Mouse (Mus musculus): Measurements from ENCODE around the gene Olfm2. TPM values are rescaled to one million over a fixed set of nuclear protein-coding genes. Genes with fewer than 3 reads are reported as not detected.

Olfm2 gene
- total RNA-seq, 2 experiments from 2014 or later = 152 TPM

- Histone ChIP-seq H3K27ac (no peak overlapping the region), H3K4me3 (no peak overlapping the region)
- TF ChIP-seq CTCF (IDR thresholded peaks at IDR 0.05) = peak; percentile 82
- intact Hi-C loops (cut with DNase I) = loop anchor here (1.0 kb wide), 2 partner anchors 60 to 82 kb away; no protein-coding TSS in a partner anchor
- DNase-seq (ENCODE audit: extremely low spot score in 1 of 2, low spot score in 2 of 2) = peak; percentile 50 to 66
These were observed 2.0 kb downstream of the Olfm2 start for GRCm38 (mm10) chr9:20743946-20744738.

- Histone ChIP-seq H3K27ac (no peak overlapping the region), H3K4me3 (no peak overlapping the region)
- peak; percentile 99 for TF ChIP-seq CTCF (IDR thresholded peaks at IDR 0.05)
- intact Hi-C loops (cut with DNase I) = loop anchor here (1.0 kb wide), 1 partner anchor 91 kb away; no protein-coding TSS in a partner anchor
- DNase-seq (ENCODE audit: extremely low spot score in 1 of 2, low spot score in 2 of 2) = peak; percentile 82 to 87
These were observed 5.7 kb downstream of the Olfm2 start for GRCm38 (mm10) chr9:20740407-20740806.

- no peak for DNase-seq (ENCODE audit: extremely low spot score in 1 of 2, low spot score in 2 of 2)
- peak; percentile 67 for TF ChIP-seq CTCF (IDR thresholded peaks at IDR 0.05)
These were observed 7.7 kb downstream of the Olfm2 start for GRCm38 (mm10) chr9:20738251-20738999.

GRCm38 (mm10) chr9:20737227-20737626, 8.9 kb downstream of the Olfm2 start:
- no peak for DNase-seq (ENCODE audit: extremely low spot score in 1 of 2, low spot score in 2 of 2)
- intact Hi-C loops (cut with DNase I) = no loop called here
- no peak for TF ChIP-seq CTCF (IDR thresholded peaks at IDR 0.05)
- H3K4me3 ChIP-seq = no peak overlapping the region
- no peak overlapping the region for H3K27ac ChIP-seq

More at GRCm38 (mm10) chr9:20738251-20738999, 7.7 kb downstream of the Olfm2 start:
- Histone ChIP-seq H3K27ac (no peak overlapping the region), H3K4me3 (no peak overlapping the region)
- intact Hi-C loops (cut with DNase I) = no loop called here

GRCm38 (mm10) chr9:20734692-20735091, 11.5 kb downstream of the Olfm2 start:
- DNase-seq (ENCODE audit: extremely low spot score in 1 of 2, low spot score in 2 of 2) = no peak
- Histone ChIP-seq H3K4me3 (no peak overlapping the region), H3K27ac (no peak overlapping the region)
- no peak for TF ChIP-seq CTCF (IDR thresholded peaks at IDR 0.05)
- intact Hi-C loops (cut with DNase I) = no loop called here

- DNase-seq (ENCODE audit: extremely low spot score in 1 of 2, low spot score in 2 of 2) = no peak
- H3K4me3 ChIP-seq = no peak overlapping the region
- no peak for TF ChIP-seq CTCF (IDR thresholded peaks at IDR 0.05)
- intact Hi-C loops (cut with DNase I) = no loop called here
- H3K27ac ChIP-seq = no peak overlapping the region
These were observed 14.4 kb downstream of the Olfm2 start for GRCm38 (mm10) chr9:20731797-20732196.

- H3K4me3 ChIP-seq = no peak overlapping the region
- TF ChIP-seq CTCF (IDR thresholded peaks at IDR 0.05) = no peak
- no peak for DNase-seq (ENCODE audit: extremely low spot score in 1 of 2, low spot score in 2 of 2)
- H3K27ac ChIP-seq = no peak overlapping the region
- intact Hi-C loops (cut with DNase I) = no loop called here
These were observed 16.7 kb downstream of the Olfm2 start for GRCm38 (mm10) chr9:20729451-20729850.

GRCm38 (mm10) chr9:20727601-20728113, 18.5 kb downstream of the Olfm2 start:
- H3K27ac ChIP-seq = peak overlapping the region; percentile 95

GRCm38 (mm10) chr9:20726859-20727600, 19.1 kb downstream of the Olfm2 start:
- H3K4me3 ChIP-seq = peak overlapping the region; percentile 79
- H3K27ac ChIP-seq = peak overlapping the region; percentile 95
- intact Hi-C loops (cut with DNase I) = loop anchor here (1.0 to 2.0 kb wide), 3 partner anchors 42 to 65 kb away; no protein-coding TSS in a partner anchor
- TF ChIP-seq CTCF (IDR thresholded peaks at IDR 0.05) = no peak
- DNase-seq (ENCODE audit: extremely low spot score in 1 of 2, low spot score in 2 of 2) = peak; percentile 48 to 64

More at GRCm38 (mm10) chr9:20727601-20728113, 18.5 kb downstream of the Olfm2 start:
- peak overlapping the region; percentile 79 for H3K4me3 ChIP-seq
- peak; percentile 46 to 59 for DNase-seq (ENCODE audit: extremely low spot score in 1 of 2, low spot score in 2 of 2)
- TF ChIP-seq CTCF (IDR thresholded peaks at IDR 0.05) = peak; percentile 25
- intact Hi-C loops (cut with DNase I) = loop anchor here (1.0 to 2.0 kb wide), 3 partner anchors 43 to 65 kb away; no protein-coding TSS in a partner anchor

- no peak for TF ChIP-seq CTCF (IDR thresholded peaks at IDR 0.05)
- peak overlapping the region; percentile 79 for H3K4me3 ChIP-seq
- intact Hi-C loops (cut with DNase I) = loop anchor here (2.0 kb wide), 1 partner anchor 41 kb away; no protein-coding TSS in a partner anchor
- peak overlapping the region; percentile 95 for H3K27ac ChIP-seq
- DNase-seq (ENCODE audit: extremely low spot score in 1 of 2, low spot score in 2 of 2) = peak; percentile 35 to 56
These were observed 19.9 kb downstream of the Olfm2 start for GRCm38 (mm10) chr9:20726134-20726858.

Data from left cerebral cortex, adult 2 months (tissue).